In the genomic region with DNA sequence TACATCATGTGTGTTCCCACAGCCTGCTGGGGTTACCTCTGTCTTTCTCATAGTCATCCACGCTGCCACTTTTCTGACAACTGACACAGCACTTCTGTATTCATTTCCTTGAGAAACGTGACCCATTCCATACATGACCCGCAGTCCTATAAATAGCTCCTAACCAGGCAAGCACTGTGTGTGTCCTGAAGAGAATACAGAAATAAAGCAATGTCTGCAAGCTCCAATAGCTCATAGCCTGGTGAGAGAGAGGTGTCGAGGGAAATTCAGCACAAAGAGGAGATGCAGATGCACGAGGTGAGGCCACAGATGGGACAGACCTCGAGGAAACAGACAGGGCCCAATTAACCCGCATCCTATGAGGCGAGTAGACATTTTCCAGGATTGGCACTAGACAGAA, we compare ENCODE assay signal across 17 mouse cellular contexts.
DNase-seq lines count a peak whose midpoint lies in the region; ATAC-seq and TF ChIP-seq lines count a peak whose summit lies in the region.
"Had no signal": no experiment of that assay in that cellular context is flagged by ENCODE, and none has a peak within 500 bp of the region (broad histone marks: within the 10 kb centered on the region; RNA-seq: fewer than 3 reads in every experiment).

No protein-coding gene starts in this region.

- H3K36me3 ChIP-seq in heart, embryonic 12.5 days, result no peaks in the 10 kb centered on the region
- no peaks in the 10 kb centered on the region for H3K36me3 ChIP-seq in neural tube, embryonic 15.5 days
- no peaks in the 10 kb centered on the region for H3K36me3 ChIP-seq in hindbrain, embryonic 15.5 days
- no peaks in the 10 kb centered on the region for H3K36me3 ChIP-seq in neural tube, embryonic 14.5 days (ENCODE audit: control insufficient read depth, insufficient read depth, low read length)
- no peaks in the 10 kb centered on the region for H3K36me3 ChIP-seq in lung, postnatal 0 days (ENCODE audit: insufficient read depth, low read length)
- H3K36me3 ChIP-seq: embryonic facial prominence, embryonic 13.5 days had no signal

- no peak overlapping the region for H3K9ac ChIP-seq in heart, embryonic 12.5 days
- no peak overlapping the region for H3K9ac ChIP-seq in neural tube, embryonic 15.5 days (replicated peaks)
- no peak overlapping the region for H3K9ac ChIP-seq in hindbrain, embryonic 15.5 days
- no peak overlapping the region for H3K9ac ChIP-seq in neural tube, embryonic 14.5 days (replicated peaks; ENCODE audit: low read depth, low read length)
- H3K9ac ChIP-seq in lung, postnatal 0 days (replicated peaks; ENCODE audit: low read depth), result no peak overlapping the region
- H3K9ac ChIP-seq: embryonic facial prominence, embryonic 13.5 days; lung, embryonic 14.5 days had no signal

- DNase-seq in heart, postnatal 25 days (ENCODE audit: low spot score), result no peak
- DNase-seq in neural tube, embryonic 10.5 days (ENCODE audit: extremely low spot score, low spot score), result peak; percentile 10
- no peak for DNase-seq in lung, postnatal 0 days (ENCODE audit: low spot score)
- DNase-seq in gastrocnemius, postnatal 14 days, result no peak
- DNase-seq: adrenal gland, adult 2 months; cerebellum, adult 2 months; gastrocnemius, postnatal 10 days; kidney, adult 8-10 months; kidney, postnatal 4 days; lung, embryonic 14.5 days had no signal

- peak overlapping the region; percentile 41; the same call in 1 of the 2 replicates for H3K27ac ChIP-seq in heart, embryonic 12.5 days (ENCODE audit: poor library complexity, severe bottlenecking)
- H3K27ac ChIP-seq in neural tube, embryonic 15.5 days (replicated peaks), result no peak overlapping the region
- 0 out of 2 replicates have a peak overlapping the region, but pooled peaks have one; percentile 6 for H3K27ac ChIP-seq in hindbrain, embryonic 15.5 days (replicated peaks)
- no peak overlapping the region for H3K27ac ChIP-seq in neural tube, embryonic 14.5 days (ENCODE audit: low read depth, low read length)
- H3K27ac ChIP-seq in lung, postnatal 0 days (ENCODE audit: low read length), result no peak overlapping the region
- H3K27ac ChIP-seq: embryonic facial prominence, embryonic 13.5 days had no signal

- intact Hi-C loops in heart, postnatal 25 days (cut with DNase I), result no loop called here
- intact Hi-C loops in gastrocnemius, postnatal 14 days (cut with DNase I; ENCODE audit: low total_unique reads), result no loop called here

- H3K4me2 ChIP-seq in heart, embryonic 12.5 days, result no peak overlapping the region
- H3K4me2 ChIP-seq in neural tube, embryonic 15.5 days, result no peak overlapping the region
- no peak overlapping the region for H3K4me2 ChIP-seq in hindbrain, embryonic 15.5 days
- H3K4me2 ChIP-seq in neural tube, embryonic 14.5 days (ENCODE audit: low read depth, low read length), result no peak overlapping the region
- no peak overlapping the region for H3K4me2 ChIP-seq in lung, postnatal 0 days (replicated peaks; ENCODE audit: low read depth, low read length)
- H3K4me2 ChIP-seq: embryonic facial prominence, embryonic 13.5 days; liver, embryonic 11.5 days; lung, embryonic 14.5 days had no signal

- no peak overlapping the region for H3K4me3 ChIP-seq in heart, embryonic 12.5 days
- H3K4me3 ChIP-seq in neural tube, embryonic 15.5 days (replicated peaks), result no peak overlapping the region
- no peak overlapping the region for H3K4me3 ChIP-seq in hindbrain, embryonic 15.5 days
- H3K4me3 ChIP-seq in neural tube, embryonic 14.5 days (ENCODE audit: low read depth, low read length), result no peak overlapping the region
- no peak overlapping the region for H3K4me3 ChIP-seq in lung, postnatal 0 days (ENCODE audit: low read depth, low read length)
- H3K4me3 ChIP-seq: embryonic facial prominence, embryonic 13.5 days; myocyte had no signal

- no peak for TF ChIP-seq CTCF in lung, postnatal 0 days (IDR thresholded peaks at IDR 0.05)

- peaks cover 9% of the 10 kb centered on the region for H3K4me1 ChIP-seq in heart, embryonic 12.5 days (replicated peaks)
- H3K4me1 ChIP-seq in neural tube, embryonic 15.5 days, result peaks cover 6% of the 10 kb centered on the region; the same call in 1 of the 2 replicates
- peaks cover 3% of the 10 kb centered on the region; the same call in 1 of the 2 replicates for H3K4me1 ChIP-seq in hindbrain, embryonic 15.5 days (replicated peaks)
- no peaks in the 10 kb centered on the region for H3K4me1 ChIP-seq in neural tube, embryonic 14.5 days (ENCODE audit: control insufficient read depth, insufficient read depth, low read length)
- no peaks in the 10 kb centered on the region for H3K4me1 ChIP-seq in lung, postnatal 0 days (ENCODE audit: insufficient read depth, low read depth, low read length)

- peaks cover 6% of the 10 kb centered on the region; the same call in 1 of the 2 replicates for H3K9me3 ChIP-seq in heart, embryonic 12.5 days (replicated peaks)
- H3K9me3 ChIP-seq in neural tube, embryonic 15.5 days (replicated peaks), result no peaks in the 10 kb centered on the region
- H3K9me3 ChIP-seq in hindbrain, embryonic 15.5 days, result no peaks in the 10 kb centered on the region
- H3K9me3 ChIP-seq in neural tube, embryonic 14.5 days (ENCODE audit: control insufficient read depth, low read length), result no peaks in the 10 kb centered on the region
- no peaks in the 10 kb centered on the region for H3K9me3 ChIP-seq in lung, postnatal 0 days (ENCODE audit: low read length)

- H3K27me3 ChIP-seq in heart, embryonic 12.5 days (replicated peaks), result no peaks in the 10 kb centered on the region
- no peaks in the 10 kb centered on the region for H3K27me3 ChIP-seq in neural tube, embryonic 15.5 days (replicated peaks)
- no peaks in the 10 kb centered on the region for H3K27me3 ChIP-seq in hindbrain, embryonic 15.5 days
- no peaks in the 10 kb centered on the region for H3K27me3 ChIP-seq in neural tube, embryonic 14.5 days (ENCODE audit: control insufficient read depth, insufficient read depth, low read length)
- H3K27me3 ChIP-seq in lung, postnatal 0 days (replicated peaks; ENCODE audit: insufficient read depth, low read length), result no peaks in the 10 kb centered on the region
- H3K27me3 ChIP-seq: embryonic facial prominence, embryonic 13.5 days had no signal

- WGBS in heart, embryonic 12.5 days, result 30% methylated on average over 8 of the region's 8 CpGs
- WGBS in neural tube, embryonic 15.5 days, result 31% methylated on average over 8 of the region's 8 CpGs
- 37% methylated on average over 8 of the region's 8 CpGs for WGBS in hindbrain, embryonic 15.5 days
- 30% methylated on average over 8 of the region's 8 CpGs for WGBS in neural tube, embryonic 14.5 days
- WGBS in lung, postnatal 0 days, result 59% methylated on average over 8 of the region's 8 CpGs

- no peak for ATAC-seq in heart, embryonic 12.5 days (ENCODE audit: insufficient number of reproducible peaks, low FRiP score)
- ATAC-seq in neural tube, embryonic 15.5 days (ENCODE audit: low FRiP score), result no peak
- 0 out of 2 replicates have a peak, but pooled peaks have one; percentile 45 for ATAC-seq in hindbrain, embryonic 15.5 days (ENCODE audit: low FRiP score, low read depth)
- ATAC-seq in neural tube, embryonic 14.5 days (ENCODE audit: low read depth), result peak; percentile 56; the same call in 1 of the 2 replicates
- ATAC-seq in lung, postnatal 0 days, result no peak

- no peak for TF ChIP-seq EP300 in lung, postnatal 0 days (IDR thresholded peaks at IDR 0.05)

Comparison
In these comparisons a context has a peak if more than half of its experiments do, and no peak if none do; other contexts are left out.
1. ATAC-seq: peak in hindbrain, embryonic 15.5 days (single experiment) and neural tube, embryonic 14.5 days (single experiment); none in heart, embryonic 12.5 days (single experiment), neural tube, embryonic 15.5 days (single experiment) and lung, postnatal 0 days (single experiment).
2. H3K27ac ChIP-seq: peak in heart, embryonic 12.5 days (single experiment) and hindbrain, embryonic 15.5 days (single experiment); none in neural tube, embryonic 15.5 days (single experiment), neural tube, embryonic 14.5 days (single experiment) and lung, postnatal 0 days (single experiment).